Mouse (Mus musculus): ENCODE measurements around the gene Mycbp.
A peak's percentile ranks its signal among the peaks of the same experiment; 100 is the strongest.
"Not testable (repeated sequence)": the region's sequence is repeated elsewhere in the genome, so short reads cannot be mapped to it uniquely, and the experiment has no call there.

Mycbp gene

DNA sequence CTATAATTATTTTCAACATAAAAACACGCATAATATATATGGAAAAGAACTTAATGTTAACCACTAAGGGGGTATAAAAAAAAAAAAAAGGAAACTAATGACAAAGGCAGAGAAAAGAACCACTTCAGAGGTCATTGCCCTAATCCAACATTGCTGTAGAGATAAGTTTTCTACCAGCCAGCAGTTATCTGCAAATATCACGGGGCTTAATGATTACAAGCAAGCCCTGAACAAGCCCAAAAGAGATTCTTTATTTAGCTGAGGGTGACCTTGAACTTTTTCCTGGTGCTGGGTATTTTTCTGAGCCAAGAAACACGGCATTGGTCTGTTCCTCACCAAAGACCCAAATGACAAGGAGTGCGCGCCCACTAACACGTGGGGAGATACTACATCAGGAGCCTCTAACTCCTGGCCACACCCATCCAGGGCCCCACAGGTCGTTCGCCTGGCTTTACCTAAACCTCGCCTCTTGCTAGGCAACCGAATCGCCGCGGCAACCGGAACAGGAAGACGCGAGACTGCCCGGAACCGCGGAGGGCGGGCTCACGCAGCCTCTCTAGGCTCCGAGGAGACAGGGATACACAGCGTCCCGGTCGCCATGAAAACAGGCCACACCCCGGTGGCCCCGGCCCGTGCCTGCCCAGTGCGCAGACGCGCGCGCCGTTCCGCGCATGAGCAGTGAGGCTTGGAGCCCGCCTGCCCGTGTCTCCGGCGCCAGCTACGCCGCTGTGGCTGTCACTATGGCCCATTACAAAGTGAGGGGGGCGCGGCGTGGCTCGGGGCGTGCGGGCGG is at the start of gene Mycbp:
TSS of gene Mycbp (plus strand) at position 500 of the 793 bp plus-strand sequence.
- DNase-seq, result peak; percentile 99

DNA sequence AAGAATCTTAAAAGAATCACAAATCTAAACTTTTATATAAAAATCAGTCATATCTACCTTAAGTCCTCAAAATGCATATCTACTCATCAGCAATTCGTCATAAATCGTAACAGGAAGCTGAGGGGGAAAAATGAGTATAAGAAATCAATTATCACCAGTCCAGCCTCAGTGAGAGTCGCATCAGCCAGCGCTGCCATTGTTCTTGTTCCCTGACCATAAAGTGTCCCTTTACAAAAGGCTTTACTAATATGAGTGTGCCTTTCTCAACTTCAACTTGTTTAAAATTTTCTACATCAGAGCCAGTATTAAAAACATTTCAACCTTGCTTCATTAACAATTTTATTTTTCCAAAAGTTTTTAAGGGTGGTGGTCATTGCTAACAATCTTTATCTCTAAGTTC is 47.7 kb upstream of the Mycbp start:
- no peak for DNase-seq

DNA sequence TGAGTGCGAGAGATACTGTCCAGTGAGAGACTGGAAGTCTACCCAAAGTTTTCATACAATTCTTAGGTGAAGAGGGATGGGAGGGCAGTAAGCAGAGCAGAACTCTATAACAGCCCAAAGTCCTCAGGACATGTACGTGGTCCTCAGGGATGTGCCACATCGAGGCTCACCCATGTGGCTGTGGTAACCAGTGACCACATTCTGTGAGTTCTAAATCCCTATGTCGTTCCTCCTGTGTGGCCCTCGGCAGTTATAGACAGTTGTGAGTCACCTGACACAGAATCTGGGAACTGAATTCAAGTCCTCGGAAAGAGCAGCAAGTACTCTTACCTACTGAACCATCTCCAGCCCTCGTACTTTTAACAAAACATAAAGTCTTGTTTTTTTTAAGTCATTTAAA is 46.5 kb upstream of the Mycbp start:
- DNase-seq, result no peak

DNA sequence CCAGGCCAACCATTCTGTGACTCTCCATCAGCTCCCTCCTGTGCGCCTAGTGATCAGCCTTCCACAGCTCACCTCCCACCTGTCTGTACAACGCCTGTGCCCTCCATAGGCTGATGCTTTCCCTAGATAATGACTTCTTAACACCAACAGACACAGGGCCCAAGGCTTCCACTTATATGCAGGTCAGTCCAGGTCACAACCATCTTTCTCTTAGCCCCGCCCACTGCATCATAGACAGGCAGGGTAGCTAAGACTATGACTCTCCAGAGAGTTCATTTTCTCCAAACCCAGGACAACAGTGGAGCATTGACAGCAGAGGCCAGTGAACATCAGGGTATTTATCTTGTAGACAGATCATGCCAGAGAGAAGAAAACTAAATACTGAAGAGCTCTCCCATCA is 45.3 kb upstream of the Mycbp start, which contains the start of gene 4933427I04Rik:
TSS of gene 4933427I04Rik (plus strand) at position 301 of the 400 bp plus-strand sequence.
- no peak for DNase-seq

DNA sequence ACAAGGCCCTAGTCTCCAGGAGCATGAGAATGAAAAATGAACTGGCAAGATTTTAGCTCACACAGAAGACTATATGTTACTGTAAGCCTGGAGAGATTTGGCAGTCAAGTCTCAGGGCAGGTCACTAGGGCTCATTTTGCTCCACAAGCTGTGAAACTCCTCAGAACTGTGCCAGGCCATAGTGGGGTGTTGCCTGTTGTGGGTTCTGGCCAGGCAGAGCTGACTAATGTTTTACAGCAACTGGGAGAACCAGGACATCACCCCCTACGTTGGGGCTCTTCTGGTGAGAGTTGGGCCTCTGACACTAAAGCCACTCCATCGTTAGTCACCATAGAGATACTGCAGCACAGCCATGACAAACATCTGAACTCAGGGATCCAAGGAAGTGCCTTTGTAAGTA is 44.8 kb upstream of the Mycbp start:
- DNase-seq, result no peak

DNA sequence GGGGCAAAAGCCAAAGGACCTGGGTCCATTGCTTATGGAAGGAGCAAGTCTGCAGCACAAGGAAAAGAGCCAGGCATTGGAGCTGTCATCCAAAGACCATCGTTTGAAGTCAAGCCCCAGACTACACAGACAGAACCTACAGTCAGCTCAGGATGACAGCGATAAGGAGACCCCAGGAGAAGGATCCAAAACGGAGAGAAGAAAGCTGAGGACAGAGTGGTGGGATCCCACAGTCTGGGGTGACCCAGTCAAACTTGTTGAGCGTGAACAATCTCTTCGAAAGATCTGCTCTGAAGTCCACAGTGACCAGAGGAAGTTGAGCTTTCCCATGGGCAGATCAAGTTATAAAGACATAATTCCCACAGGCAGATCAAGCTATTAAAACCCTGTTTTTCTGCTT is 44.0 kb upstream of the Mycbp start:
- DNase-seq, result no peak

DNA sequence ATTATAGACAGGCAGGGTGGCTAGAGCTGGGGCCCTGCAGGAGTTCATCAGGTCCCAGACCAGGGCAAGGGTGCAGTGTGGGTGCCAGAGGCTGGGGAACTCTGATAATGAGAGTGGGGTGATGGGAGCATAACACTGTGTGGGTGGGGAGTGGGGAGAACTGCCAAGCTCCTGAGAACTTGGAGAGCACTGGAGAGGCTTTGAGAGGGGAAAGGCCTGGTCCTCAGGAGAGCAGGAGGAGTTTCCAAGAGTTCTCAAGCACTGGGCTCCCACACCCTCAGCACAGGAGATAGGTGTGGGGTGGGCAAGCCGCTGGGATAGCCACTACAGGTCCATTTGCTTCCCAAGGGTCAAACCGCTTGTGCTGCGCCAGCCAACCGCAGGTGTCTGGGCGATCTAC is 10.9 kb upstream of the Mycbp start:
- peak; percentile 72 for DNase-seq

DNA sequence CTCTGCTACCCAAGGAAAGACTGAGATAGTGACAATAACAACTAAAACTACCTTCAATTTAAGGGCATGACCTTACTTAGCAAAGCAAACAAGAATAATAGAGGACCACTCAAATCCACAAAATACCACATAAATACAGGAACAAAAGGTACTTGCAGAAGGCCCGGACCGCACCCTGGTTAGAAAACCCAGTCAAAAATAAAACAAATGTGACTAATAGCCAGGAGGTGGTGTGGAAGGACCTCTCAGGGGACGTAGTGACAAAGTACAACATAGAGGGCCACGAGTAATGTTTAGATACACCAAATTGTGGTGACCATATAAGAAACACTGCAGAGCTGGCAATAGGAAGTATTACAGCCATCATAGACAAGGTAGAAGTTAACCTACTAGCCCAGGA is 10.3 kb upstream of the Mycbp start:
- no peak for DNase-seq

DNA sequence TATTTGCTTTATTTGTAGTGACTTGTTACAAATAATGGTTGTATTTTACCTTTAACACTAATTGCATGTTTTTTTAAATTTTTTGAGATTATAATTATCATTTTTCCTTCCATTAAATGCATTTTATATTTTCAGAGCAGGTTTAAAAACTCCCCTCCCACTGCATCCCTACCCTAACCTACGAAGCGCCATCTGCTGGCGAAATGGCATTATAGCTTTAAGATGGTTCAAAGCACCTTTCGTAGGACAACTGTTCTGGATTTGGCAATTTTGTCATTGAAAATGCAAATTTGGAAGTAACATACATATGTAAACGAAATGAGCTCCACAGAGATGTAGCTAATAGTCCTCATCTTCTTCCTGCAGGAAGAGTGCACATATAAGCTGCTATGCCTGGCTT is 5.9 kb upstream of the Mycbp start:
- DNase-seq, result peak; percentile 72

DNA sequence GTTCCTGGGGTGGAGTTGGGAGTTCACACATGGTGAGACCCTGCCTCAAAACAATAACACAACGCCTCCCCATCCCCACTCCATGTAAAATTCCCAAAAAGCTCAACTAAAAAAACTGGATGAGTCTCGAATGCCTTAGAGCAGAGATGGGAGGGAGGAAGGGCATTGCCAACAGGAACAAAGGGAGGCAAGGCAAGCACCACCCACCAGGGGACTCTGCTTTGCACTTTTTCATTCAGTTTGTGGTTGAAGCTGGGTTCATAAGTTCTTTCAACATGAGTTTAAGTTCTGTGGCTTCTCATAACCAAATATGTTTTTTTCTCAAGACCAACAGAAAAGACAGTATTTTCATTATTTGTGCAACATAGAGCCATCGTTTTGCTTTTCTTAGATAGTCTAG is 1.2 kb upstream of the Mycbp start:
- no peak for DNase-seq

DNA sequence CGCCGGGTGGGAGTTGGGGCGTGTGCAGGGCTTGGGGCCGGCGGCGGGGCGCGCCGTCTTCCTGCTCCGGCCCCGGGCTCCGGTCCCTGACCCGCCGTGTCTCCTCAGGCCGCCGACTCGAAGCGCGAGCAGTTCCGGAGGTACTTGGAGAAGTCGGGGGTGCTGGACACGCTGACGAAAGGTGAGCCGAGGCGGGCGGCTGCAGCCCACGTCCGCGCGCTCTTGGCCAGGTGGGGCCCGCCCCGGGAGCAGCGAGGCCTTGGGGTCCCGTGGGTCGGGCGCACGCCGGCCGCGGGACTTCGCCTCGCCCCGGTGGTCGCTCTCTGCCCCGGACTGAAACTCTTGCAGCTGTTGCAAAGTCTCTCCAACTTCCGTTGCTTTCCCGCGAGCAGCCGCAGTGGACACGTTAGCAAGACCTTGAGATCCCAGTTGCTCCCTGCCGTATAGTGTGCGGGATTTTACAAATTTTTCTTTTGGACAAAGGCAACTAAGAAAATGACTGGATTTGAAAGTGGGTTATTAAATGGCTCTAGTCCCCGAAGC is 565 bp downstream of the Mycbp start:
- no peak for DNase-seq

DNA sequence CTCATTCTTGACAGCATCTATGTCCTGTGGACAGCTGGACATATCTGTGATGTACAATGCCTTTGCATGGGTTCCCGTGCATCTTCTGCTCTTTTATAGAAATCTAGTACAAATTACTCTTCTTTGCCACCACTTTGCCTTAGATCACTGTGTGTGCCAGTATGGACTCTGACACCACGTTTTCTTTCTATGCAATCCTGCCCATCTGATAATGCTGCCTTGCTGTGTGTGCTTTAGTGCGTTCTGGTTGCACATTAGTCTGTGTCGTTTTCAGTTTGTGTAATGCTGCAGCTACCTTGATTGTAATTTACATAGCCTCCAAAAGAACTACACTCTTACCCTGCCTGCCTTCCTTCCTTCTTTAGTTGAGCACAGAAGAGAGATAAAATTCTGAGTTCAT is 6.9 kb downstream of the Mycbp start:
- no peak for DNase-seq

DNA sequence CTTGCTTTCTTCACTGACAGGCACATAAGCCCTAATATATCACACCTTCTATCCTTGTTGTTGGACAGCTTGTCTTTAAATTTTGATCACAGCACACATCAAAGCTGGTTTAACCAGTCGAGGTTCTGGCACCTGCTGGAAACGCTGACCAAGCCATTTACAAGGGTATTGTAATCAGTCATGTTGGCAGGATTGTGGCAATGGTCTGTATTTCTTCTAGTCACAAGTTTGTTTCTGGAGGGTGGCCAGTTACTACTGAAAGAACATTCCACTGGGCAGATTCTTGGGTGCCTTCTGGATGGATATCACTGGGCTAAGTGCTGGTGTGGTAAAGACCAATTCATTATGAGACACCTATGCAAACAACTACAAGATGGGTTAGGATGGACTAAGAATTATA is 7.8 kb downstream of the Mycbp start:
- no peak for DNase-seq

DNA sequence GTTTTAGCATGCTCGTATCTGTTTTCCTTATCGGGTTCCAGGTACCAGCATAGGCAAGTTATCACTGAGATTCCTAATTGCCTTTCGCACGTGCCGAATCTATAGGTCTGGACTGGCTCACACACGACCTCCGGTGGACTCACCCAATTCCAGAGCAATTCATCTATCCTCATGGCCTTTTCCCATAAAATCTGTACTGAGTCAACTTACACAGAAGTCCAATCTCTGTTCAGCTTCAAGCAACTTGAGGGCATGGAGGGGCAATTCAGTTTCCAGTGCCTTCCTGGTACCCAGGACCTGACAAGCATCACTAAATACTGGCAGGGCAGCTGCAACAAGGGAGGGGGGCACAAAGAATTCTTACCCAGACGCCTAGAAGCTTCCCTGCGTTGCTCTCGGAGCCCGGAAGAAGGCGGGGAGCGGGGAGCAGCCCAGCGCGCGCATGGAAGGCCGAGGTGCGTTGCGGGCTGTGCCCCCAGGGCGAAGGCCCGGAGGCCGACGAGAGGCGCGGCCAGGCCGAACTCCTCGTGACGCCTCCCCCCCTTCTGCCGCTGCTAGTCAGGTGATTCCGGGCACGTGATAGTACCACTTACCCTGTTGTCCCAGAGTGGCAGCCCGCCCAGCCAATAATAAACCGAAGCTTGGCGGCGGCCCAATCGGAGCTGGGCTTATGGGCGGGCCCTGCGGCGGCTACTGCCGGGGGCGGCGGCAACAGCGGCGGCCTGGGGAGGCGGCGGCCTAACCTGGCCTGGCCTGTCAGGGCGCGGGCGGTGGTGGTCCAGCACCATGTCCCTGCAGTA is 12.3 kb downstream of the Mycbp start, which contains the start of gene Rragc:
TSS of gene Rragc (plus strand) at position 699 of the 800 bp plus-strand sequence.
- peak; percentile 100 for DNase-seq

DNA sequence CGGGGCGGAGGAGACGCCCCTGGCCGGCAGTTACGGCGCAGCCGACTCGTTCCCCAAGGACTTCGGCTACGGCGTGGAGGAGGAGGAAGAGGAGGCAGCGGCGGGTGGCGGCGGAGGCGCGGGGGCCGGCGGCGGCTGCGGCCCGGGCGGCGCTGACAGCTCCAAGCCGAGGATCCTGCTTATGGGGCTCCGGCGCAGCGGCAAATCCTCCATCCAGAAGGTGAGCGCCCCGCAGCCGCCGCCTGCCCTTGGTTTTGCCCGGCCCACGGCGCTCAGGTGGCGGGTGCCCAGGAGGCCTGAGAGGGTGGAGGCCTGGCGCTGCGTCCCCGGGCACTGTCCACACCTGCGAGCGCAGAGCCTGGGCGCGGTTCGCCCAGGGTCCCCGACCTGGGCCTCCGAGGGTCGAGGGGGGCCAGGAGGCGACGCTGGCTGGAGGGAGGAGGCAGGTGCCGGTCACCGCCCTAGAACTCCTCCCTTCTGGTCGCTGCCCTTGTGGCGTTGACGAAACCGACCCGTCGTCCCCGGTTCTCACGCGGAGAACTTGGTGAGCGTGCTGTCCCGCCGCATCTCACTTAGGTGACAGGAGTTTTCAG is 13.0 kb downstream of the Mycbp start, which contains the start of gene 4930535I16Rik:
TSS of gene 4930535I16Rik (minus strand) at position 475 of the 593 bp plus-strand sequence.
- DNase-seq, result peak; percentile 34

DNA sequence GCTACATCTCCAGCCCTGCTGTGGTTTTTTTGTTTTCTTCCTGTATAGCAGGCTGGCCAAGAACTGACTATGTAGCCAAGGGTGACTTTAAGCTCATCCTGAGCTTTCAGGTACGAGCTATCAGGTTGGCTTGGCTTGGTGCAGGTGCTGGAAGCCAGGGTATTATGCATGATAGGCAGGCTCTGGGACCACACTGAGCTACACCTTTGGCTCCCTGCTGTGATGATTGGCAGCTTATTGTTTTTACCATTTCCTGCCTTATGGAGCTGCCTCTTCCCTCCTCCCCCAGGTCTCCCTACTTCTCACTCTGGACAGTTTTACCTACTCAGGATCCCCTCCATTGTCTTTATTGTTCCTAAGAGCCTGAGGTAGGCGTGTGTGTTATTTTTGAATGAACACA is 14.2 kb downstream of the Mycbp start:
- DNase-seq, result no peak

DNA sequence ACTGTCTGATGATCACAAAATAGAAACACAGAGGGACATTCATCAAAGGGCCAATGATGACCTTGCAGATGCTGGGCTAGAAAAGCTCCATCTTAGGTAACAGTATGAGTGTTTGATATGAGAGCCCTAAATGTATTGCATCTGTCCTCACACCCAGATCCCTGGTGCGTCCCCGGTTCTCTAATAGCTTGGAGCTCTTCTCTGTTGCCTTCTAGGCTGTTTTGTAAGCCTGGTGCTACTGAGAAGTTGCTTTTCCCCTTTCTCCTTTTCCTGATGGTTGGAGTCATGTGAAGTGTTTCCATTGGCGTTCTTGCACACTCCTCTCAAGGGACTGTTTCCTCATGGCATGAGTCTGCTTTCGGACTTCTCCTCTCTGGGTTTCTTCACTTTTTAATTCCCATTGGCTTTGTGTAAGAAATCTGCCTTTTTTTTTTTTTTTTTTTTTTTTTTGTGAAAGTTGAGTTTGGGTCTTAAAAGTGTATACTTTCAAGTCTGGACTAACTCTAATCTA is 16.5 kb downstream of the Mycbp start:
- no peak for DNase-seq

DNA sequence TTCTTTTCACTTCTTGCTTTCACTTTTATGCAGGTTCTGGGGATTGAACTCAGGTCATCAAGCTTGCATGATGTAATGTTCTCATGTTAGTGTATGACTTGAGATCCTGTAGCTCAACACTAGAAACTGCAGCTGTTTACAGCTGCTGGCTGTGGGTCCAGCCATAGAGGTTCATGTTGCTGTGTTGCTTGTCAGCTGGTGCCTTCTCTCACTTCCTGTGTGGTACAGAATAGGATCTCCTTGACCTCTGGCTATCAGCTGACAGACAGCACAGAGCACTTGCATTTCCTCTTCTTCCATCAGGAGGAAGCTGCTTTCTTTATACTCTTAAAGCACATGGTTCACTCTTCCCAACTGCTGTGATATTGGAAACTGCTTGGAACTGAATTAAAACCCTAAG is 23.3 kb downstream of the Mycbp start:
- no peak for DNase-seq

DNA sequence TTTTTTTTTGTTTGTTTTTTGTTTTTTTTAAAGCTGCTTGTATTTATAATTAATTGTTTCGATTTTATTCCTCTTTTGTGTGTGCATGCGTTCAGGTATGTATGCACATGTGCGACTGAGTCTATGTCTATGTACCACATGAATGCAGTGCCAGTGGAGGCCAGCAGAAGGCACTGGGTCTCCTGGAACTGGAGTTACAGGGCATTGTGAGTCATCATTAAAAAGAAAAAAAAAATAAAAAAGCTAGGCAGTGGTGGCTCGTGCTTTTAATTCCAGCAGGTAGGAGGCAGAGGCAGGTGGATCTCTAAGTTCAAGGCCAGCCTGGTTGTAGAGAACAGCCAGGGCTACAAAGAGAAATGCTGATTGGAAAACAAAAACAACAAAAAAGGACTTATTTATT is 25.4 kb downstream of the Mycbp start:
- DNase-seq, result no peak

DNA sequence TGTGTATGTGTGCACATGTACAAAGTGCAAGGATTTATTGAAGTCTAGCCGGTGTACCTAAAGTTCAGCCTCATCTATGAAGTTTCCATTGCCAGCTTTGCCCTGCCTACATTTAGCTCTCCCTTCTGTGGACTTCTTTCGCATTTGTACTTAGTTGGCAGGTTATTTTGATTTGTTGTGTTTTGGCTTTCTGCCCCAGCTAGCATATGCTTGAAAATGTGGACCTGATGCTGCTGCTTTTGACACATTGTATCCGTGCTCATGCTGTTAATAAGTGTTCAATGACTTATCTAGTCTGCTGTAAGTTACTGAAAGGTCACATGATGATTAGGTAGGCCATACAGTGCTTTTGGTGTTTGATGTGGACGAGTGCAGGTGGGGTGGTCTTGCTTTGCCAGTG is 29.7 kb downstream of the Mycbp start:
- no peak for DNase-seq

DNA sequence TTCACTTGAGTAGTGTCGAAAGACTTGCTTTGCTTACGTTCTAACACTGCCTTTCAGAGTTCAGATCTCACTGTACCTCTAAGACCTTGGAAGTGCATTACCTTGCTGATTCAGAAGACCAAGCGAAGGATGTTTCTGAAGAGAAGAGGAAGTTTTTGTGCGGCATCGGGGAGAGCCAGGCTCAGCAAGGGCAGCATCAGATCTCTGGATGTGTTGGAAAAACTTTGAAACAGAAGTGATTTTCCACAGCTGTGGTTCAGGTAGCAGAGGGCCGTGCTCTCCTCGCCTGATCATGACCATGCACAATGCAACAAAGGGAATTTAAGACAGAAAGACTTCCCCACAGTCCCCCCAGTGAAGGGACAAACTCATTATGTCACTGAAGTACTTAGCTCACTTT is 31.4 kb downstream of the Mycbp start:
- DNase-seq, result no peak

DNA sequence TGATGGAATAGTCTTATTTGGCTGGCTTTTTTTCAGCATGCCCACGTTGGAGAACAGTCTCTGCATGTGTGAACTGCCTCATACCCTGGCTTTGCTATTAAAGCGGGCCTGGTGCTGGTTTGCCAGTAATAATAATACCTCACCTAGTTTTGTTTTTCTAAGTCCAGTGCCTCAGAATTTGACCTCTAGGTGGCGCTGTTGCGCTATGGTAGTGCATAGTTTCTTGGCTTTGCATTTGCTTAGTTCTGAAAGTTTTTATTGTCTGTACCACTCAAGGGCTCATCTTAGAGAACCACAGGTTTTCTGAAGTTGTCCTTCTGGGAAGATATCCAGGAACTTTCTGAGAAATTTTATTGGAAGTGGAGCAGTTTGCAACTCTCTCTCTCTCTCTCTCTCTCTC is 35.2 kb downstream of the Mycbp start:
- peak; percentile 80 for DNase-seq

DNA sequence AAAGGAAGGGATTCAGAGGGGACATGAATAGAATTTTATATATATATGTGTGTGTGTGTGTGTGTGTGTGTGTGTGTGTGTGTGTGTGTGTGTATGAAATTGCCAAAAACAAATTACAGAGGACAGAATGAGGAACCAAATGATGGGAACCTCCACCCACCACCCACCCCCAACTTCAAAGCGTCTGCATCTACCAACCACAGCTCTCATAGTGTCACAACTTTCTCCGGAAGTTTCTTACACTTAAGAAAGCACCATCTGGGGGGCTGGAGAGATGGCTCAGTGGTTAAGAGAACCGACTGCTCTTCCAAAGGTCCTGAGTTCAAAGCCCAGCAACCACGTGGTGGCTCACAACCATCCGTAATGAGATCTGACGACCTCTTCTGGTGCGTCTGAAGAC is 36.2 kb downstream of the Mycbp start:
- DNase-seq, result not testable (repeated sequence)

All from lung, postnatal 14 days (tissue).